Mouse (Mus musculus): ENCODE data around the gene Dph6. TPM values are rescaled to one million over a fixed set of nuclear protein-coding genes. Genes with fewer than 3 reads are reported as not detected.

The Dph6 gene
- total and polyA plus RNA-seq, 2 experiments from 2014 or later = 8.9 to 13.6 TPM

- no peaks in the 10 kb centered on the region for H3K4me1 ChIP-seq (ENCODE audit: insufficient read depth, low read length)
- no peak for TF ChIP-seq CTCF (IDR thresholded peaks at IDR 0.05; ENCODE audit: low read depth)
- DNase-seq (ENCODE audit: low spot score) = no peak
- no peaks in the 10 kb centered on the region for H3K27me3 ChIP-seq (ENCODE audit: insufficient read depth, low read length)
- WGBS = 87% methylated on average over 3 of the region's 3 CpGs
- H3K36me3 ChIP-seq (ENCODE audit: insufficient read depth, low read length) = no peaks in the 10 kb centered on the region
- no peak for ATAC-seq
- H3K4me2 ChIP-seq (ENCODE audit: low read depth, low read length) = no peak overlapping the region
- H3K4me3 ChIP-seq (ENCODE audit: low read length) = no peak overlapping the region
- H3K9me3 ChIP-seq (ENCODE audit: low read length) = no peaks in the 10 kb centered on the region
- no peak overlapping the region for H3K9ac ChIP-seq (replicated peaks; ENCODE audit: low read length)
- no peak overlapping the region for H3K27ac ChIP-seq
Observed at GRCm38 (mm10) chr2:114670983-114671382, 16.2 kb upstream of the Dph6 start.

DNA sequence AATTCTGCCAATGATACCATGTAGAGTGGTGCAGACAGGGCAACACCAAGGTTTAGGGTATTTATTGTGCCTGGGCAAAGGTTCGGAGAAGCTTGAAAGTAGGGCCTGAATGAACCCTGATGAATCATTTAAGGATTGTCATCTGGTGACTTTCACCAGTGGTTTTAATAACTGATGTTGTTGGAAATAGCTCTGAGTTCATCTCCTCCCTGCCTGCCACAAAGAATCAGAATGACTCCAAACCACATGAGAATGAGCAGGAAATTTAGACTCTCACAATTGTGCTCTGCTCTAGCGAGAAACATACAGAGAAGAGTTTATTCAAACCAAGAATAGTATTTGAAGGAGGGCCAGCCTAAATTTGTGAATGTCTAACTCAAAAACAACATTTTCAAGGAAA is 4.2 kb upstream of the Dph6 start:
- no peak overlapping the region for H3K4me3 ChIP-seq (ENCODE audit: low read length)
- WGBS = 79% methylated on average over 2 of the region's 2 CpGs

GRCm38 (mm10) chr2:114646240-114646639 is 8.5 kb downstream of the Dph6 start:
- no peaks in the 10 kb centered on the region for H3K36me3 ChIP-seq (ENCODE audit: insufficient read depth, low read length)
- no peaks in the 10 kb centered on the region for H3K27me3 ChIP-seq (ENCODE audit: insufficient read depth, low read length)
- WGBS = 38% methylated on average over 5 of the region's 5 CpGs
- no peak overlapping the region for H3K9ac ChIP-seq (replicated peaks; ENCODE audit: low read length)
- no peak for TF ChIP-seq CTCF (IDR thresholded peaks at IDR 0.05; ENCODE audit: low read depth)
- no peak overlapping the region for H3K4me2 ChIP-seq (ENCODE audit: low read depth, low read length)
- no peaks in the 10 kb centered on the region for H3K4me1 ChIP-seq (ENCODE audit: insufficient read depth, low read length)
- no peak overlapping the region for H3K4me3 ChIP-seq (ENCODE audit: low read length)
- DNase-seq (ENCODE audit: low spot score) = no peak
- no peak for ATAC-seq
- H3K9me3 ChIP-seq (ENCODE audit: low read length) = no peaks in the 10 kb centered on the region
- H3K27ac ChIP-seq = no peak overlapping the region

More for the DNA sequence above, 4.2 kb upstream of the Dph6 start:
- no peak overlapping the region for H3K27ac ChIP-seq
- H3K4me2 ChIP-seq (ENCODE audit: low read depth, low read length) = no peak overlapping the region
- H3K9me3 ChIP-seq (ENCODE audit: low read length) = no peaks in the 10 kb centered on the region
- ATAC-seq (no peak), DNase-seq (ENCODE audit: low spot score) (no peak)
- no peak for TF ChIP-seq CTCF (IDR thresholded peaks at IDR 0.05; ENCODE audit: low read depth)
- H3K36me3 ChIP-seq (ENCODE audit: insufficient read depth, low read length) = no peaks in the 10 kb centered on the region
- H3K9ac ChIP-seq (replicated peaks; ENCODE audit: low read length) = no peak overlapping the region
- no peaks in the 10 kb centered on the region for H3K4me1 ChIP-seq (ENCODE audit: insufficient read depth, low read length)
- no peaks in the 10 kb centered on the region for H3K27me3 ChIP-seq (ENCODE audit: insufficient read depth, low read length)

GRCm38 (mm10) chr2:114643832-114644231 is 10.9 kb downstream of the Dph6 start:
- 99% methylated on average over 2 of the region's 2 CpGs for WGBS
- H3K27ac ChIP-seq = no peak overlapping the region
- H3K4me2 ChIP-seq (ENCODE audit: low read depth, low read length) = no peak overlapping the region
- H3K4me1 ChIP-seq (ENCODE audit: insufficient read depth, low read length) = no peaks in the 10 kb centered on the region
- ATAC-seq (no peak), DNase-seq (ENCODE audit: low spot score) (no peak)
- H3K36me3 ChIP-seq (ENCODE audit: insufficient read depth, low read length) = no peaks in the 10 kb centered on the region
- H3K9me3 ChIP-seq (ENCODE audit: low read length) = no peaks in the 10 kb centered on the region
- TF ChIP-seq CTCF (IDR thresholded peaks at IDR 0.05; ENCODE audit: low read depth) = no peak
- H3K27me3 ChIP-seq (ENCODE audit: insufficient read depth, low read length) = no peaks in the 10 kb centered on the region
- H3K9ac ChIP-seq (replicated peaks; ENCODE audit: low read length) = no peak overlapping the region
- H3K4me3 ChIP-seq (ENCODE audit: low read length) = no peak overlapping the region

DNA sequence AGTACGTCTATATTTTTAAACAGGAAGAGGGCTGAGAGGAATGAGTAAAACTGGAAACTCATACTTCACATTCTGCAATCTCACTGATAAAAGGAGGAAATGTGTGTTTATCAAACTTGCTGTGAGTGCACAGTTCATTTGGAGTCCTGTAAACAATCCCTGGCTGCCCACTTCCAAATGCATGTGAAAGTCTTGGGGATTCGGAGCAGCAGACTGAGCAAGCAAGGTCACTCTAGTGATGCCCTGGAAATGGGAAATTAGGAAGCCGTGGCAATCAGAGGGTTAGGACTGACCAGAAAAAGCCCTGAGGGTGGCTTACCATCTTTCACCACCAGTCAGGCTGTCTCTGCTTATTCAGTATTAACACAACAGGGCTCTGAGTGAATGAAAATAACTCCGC is 30.1 kb downstream of the Dph6 start:
- no peak overlapping the region for H3K4me2 ChIP-seq (ENCODE audit: low read depth, low read length)
- no peak overlapping the region for H3K27ac ChIP-seq
- no peaks in the 10 kb centered on the region for H3K27me3 ChIP-seq (ENCODE audit: insufficient read depth, low read length)
- DNase-seq (ENCODE audit: low spot score) (peak; percentile 12), ATAC-seq (no peak)
- 54% methylated on average over 4 of the region's 4 CpGs for WGBS
- H3K36me3 ChIP-seq (ENCODE audit: insufficient read depth, low read length) = no peaks in the 10 kb centered on the region
- H3K4me3 ChIP-seq (ENCODE audit: low read length) = no peak overlapping the region
- H3K9ac ChIP-seq (replicated peaks; ENCODE audit: low read length) = no peak overlapping the region
- no peaks in the 10 kb centered on the region for H3K9me3 ChIP-seq (ENCODE audit: low read length)
- TF ChIP-seq CTCF (IDR thresholded peaks at IDR 0.05; ENCODE audit: low read depth) = 0 out of 2 replicates have a peak, but pooled peaks have one; percentile 15
- no peaks in the 10 kb centered on the region for H3K4me1 ChIP-seq (ENCODE audit: insufficient read depth, low read length)

- H3K27ac ChIP-seq = no peak overlapping the region
- no peak for TF ChIP-seq CTCF (IDR thresholded peaks at IDR 0.05; ENCODE audit: low read depth)
- no peaks in the 10 kb centered on the region for H3K4me1 ChIP-seq (ENCODE audit: insufficient read depth, low read length)
- no peak overlapping the region for H3K4me3 ChIP-seq (ENCODE audit: low read length)
- no peaks in the 10 kb centered on the region for H3K36me3 ChIP-seq (ENCODE audit: insufficient read depth, low read length)
- ATAC-seq = no peak
- WGBS = 9% methylated on average over 2 of the region's 2 CpGs
- no peak overlapping the region for H3K4me2 ChIP-seq (ENCODE audit: low read depth, low read length)
- H3K27me3 ChIP-seq (ENCODE audit: insufficient read depth, low read length) = no peaks in the 10 kb centered on the region
- no peak overlapping the region for H3K9ac ChIP-seq (replicated peaks; ENCODE audit: low read length)
- no peaks in the 10 kb centered on the region for H3K9me3 ChIP-seq (ENCODE audit: low read length)
- no peak for DNase-seq (ENCODE audit: low spot score)
Observed at GRCm38 (mm10) chr2:114622550-114622939, 32.2 kb downstream of the Dph6 start.

DNA sequence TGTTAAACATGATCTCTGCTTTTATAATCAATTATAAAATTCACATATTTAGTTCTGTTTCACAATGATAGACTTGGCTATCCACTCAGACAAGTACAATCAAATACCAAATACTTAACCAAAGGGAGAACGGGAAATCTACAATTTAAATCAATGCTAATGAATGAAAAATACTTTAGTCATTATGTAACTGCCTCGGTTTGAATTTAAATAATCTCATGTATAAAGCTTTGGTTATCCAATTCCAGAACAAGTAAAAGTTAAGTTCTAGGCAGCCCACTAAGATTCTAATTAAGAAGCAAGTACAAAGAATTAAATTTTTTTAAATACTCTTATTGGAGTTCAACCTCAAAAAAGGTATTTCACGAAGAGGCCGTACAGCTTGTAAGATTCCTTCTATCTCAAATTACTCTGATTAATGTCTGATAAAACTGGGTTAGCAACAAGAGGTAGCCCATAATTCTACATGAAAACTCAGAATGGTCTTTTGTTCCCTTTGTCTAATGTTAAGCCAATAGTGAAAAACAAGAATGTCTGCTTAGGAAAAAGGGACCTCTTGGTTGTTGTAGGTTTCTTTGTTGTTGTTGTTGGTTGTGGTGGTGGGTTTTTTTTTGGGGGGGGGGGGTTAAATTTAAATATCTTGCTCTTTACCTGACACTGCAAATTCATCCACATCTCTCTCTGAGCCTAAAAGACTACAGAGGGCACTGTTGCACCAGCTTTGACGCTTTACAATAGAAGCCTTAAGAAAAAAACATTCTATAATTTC is 32.8 kb downstream of the Dph6 start:
- Histone ChIP-seq H3K4me2 (ENCODE audit: low read depth, low read length) (no peak overlapping the region), H3K4me3 (ENCODE audit: low read length) (no peak overlapping the region), H3K27me3 (ENCODE audit: insufficient read depth, low read length) (no peaks in the 10 kb centered on the region), H3K27ac (no peak overlapping the region), H3K36me3 (ENCODE audit: insufficient read depth, low read length) (no peaks in the 10 kb centered on the region), H3K9me3 (ENCODE audit: low read length) (no peaks in the 10 kb centered on the region), H3K9ac (replicated peaks; ENCODE audit: low read length) (no peak overlapping the region), H3K4me1 (ENCODE audit: insufficient read depth, low read length) (no peaks in the 10 kb centered on the region)
- DNase-seq (ENCODE audit: low spot score) (peak; percentile 76), ATAC-seq (no peak)
- TF ChIP-seq CTCF (IDR thresholded peaks at IDR 0.05; ENCODE audit: low read depth) = peak; percentile 59
- WGBS = 44% methylated on average over 5 of the region's 5 CpGs
